Mouse (Mus musculus) spleen, postnatal 10 days (tissue): ENCODE measurements around the gene Ap3b1.
A peak's percentile ranks its signal among the peaks of the same experiment; 100 is the strongest.

Experiments used
- DNase-seq, 2 experiments: peaks; one replicate each; pipeline ENCODE4 v3.0.0; 2021 to 2022; ENCODE audit warnings: low spot score in 2 of 2

Gene Ap3b1

DNA sequence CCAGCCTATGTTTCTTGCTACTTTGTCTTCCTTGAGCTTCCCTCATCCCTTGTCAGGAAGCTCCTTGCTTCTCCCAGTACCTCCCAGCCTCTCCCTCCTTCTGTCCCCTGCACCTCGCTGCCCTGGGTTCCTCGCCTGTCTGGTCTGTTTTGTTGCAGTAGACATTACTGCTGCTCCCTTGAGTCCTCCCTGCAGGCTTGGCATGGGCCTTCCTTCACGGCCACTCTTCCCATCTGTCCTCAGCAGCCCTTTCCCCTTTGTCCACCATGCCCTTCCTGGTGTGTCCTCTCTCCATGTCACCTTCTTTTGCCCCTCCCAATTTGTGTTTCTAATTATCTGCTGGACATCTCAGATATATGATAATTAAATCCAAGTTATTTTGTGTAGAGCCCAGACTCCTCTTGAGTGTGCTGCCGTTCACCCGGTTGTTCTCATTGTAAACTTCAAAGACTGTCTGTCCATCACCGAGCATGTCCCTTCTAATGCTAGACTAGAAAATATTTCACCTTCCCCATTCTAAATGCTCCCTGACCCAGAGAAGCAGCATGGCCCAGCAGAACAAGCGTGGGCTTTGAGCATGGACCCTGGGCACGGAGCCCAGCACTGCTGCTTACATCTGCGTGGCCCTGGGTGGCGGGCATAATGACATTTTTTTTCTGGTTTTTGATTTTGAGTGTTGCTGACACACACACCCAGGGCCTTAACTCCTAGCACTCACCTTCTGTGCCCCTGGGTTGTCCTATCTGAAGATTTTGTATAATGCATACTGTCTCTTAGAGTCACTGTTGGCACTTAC, 181.3 kb downstream of the Ap3b1 start:
- no peak for DNase-seq

DNA sequence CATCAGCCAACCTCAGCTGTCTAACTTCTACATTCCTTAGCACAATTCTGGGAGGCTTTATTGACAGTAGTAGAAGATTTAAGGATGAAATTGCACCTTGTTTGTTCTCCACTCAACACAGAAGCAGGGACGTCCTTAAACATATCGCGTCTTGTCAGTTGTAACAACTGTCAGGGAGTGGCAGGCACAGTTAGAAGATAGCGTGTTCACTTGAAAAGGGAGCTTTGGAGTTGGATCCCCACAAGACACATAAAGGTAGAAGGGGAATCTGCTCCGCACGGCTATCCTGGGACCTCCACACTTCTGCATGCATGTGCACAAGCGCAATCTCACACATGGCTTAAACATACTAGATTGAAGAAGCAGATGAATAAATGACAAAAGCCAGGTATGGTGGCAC, 183.3 kb downstream of the Ap3b1 start:
- no peak for DNase-seq

- DNase-seq: no peak
Measured at GRCm38 (mm10) chr13:94544211-94544610, 185.5 kb downstream of the Ap3b1 start.

DNA sequence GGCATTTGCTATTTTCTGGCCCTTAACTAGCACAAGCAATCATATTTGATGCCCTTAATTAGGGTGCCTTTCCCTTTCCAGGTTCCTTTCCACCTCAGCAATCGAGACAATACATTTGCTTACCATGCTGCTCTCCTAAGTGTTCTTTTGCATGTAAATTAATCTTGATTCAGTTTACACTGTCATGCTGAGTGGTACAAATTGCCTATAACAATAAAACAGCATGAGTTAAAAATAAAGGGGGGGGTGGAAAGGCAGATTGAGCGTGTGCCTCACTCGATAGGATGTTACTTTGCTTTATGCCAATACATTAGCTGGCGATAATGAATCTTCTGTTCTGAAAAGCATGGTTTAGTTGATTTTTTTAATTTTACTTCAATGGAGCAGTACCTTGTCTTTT, 187.0 kb downstream of the Ap3b1 start:
- DNase-seq: no peak

DNA sequence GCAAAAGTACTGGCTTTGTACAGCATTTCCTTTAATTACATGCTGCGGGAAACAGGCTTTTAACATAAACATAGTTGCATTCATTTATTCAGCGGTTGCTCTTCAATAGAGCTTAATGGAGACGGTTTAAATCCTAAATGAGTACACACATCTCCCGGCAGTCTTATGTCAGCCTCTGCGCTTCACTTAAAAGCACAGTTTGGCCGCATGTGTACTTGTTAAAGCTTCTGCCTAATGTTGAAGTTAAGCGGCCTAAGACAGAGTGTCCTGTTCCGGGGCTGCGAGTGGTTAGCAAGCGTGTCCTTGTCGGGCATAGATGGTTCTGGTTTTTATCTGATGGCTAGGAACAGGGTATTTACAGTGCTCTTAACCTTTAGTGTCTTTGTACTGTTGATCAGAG, 187.5 kb downstream of the Ap3b1 start:
- no peak for DNase-seq

DNA sequence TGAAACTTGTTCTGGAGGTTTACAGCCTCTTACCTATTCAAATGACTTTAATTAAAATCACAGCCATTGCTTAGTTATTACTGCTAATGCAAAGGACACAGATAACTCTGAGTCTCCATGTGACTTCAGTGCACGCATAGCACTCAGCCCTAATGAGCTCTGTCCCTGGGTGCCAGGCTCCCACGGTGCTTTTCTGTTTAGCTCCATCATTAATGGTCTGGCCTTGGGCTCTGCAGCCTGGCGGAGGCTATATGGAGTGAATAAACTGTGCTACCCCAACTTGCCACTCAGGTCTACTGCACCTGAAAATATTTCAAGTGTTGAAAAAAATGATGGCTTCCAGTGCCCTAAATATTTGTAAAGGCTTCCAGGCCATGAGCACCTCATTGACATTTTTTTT, 190.8 kb downstream of the Ap3b1 start:
- DNase-seq: no peak

DNA sequence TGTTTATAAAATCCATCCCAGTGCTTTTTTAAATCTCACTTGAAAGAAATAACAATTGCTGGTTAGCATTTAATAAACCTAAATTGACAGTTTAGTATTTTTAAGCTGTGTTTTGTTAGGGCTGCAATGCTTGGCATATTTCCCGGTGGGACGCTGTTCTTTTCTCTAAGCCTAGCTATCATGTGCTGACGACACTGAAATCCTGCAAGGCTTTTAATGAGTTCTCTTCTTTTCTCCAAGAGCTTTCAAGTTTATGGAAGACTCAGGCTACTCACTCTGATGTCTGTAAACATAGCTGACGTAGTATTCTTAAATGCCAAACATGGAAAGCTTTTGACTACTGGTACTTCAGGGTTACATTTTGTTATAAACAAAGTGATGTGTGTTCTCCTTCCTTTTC, 191.3 kb downstream of the Ap3b1 start:
- DNase-seq: no peak

DNA sequence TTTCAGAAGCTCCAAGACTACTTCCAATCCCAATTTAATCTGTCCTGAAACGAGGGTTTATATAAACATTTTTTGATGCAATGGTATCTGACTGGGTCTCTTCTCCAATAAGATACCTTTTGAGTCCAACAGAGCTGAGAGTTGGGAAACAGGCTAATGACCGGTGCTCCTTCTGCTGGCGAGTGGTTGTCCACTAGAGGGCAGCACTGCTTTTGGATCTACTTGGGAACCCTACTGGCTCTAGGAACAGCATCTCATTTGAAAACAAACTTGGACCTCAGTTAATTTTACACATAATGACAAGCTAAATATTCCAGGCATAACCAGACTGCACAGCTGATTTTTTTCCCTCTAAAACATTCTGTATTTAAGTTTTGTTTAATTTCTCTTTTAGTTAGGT, 201.3 kb downstream of the Ap3b1 start:
- DNase-seq: peak; percentile 47 to 73

- DNase-seq: no peak
Measured at GRCm38 (mm10) chr13:94560878-94561277, 202.1 kb downstream of the Ap3b1 start.

DNA sequence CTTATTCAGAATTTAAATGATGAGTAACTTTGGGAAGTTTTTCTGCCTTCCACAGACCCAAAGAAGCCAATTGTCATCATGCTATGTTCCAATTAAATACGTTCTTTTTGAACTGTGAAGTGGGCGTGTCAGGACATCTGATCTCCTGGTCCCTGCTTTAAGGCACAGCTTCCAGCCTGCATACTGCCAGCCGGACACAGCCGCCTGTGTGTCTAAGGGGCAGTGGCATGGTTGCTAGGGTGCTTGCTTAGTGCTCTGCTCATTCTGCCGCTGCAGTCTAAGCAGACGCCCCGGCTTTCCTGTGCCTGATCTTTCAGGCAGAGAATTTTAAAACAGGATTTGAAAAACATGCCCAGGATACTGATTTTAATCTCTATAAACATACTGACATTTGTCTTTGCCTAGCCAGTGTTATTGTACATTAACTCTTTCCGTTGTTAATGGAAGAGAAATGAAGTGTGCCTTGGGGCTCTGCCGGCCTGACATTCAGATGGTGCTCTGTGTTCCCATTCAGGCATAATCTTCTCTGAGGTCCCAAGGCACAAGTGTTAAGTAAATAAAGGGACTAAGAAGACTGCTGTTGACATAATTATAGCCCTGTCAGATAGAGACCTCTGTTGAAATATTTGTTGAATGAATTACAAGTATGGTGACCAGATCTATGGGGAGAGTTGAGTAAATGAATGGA, 204.0 kb downstream of the Ap3b1 start:
- no peak for DNase-seq

GRCm38 (mm10) chr13:94563836-94564235, 205.1 kb downstream of the Ap3b1 start:
- no peak for DNase-seq

DNA sequence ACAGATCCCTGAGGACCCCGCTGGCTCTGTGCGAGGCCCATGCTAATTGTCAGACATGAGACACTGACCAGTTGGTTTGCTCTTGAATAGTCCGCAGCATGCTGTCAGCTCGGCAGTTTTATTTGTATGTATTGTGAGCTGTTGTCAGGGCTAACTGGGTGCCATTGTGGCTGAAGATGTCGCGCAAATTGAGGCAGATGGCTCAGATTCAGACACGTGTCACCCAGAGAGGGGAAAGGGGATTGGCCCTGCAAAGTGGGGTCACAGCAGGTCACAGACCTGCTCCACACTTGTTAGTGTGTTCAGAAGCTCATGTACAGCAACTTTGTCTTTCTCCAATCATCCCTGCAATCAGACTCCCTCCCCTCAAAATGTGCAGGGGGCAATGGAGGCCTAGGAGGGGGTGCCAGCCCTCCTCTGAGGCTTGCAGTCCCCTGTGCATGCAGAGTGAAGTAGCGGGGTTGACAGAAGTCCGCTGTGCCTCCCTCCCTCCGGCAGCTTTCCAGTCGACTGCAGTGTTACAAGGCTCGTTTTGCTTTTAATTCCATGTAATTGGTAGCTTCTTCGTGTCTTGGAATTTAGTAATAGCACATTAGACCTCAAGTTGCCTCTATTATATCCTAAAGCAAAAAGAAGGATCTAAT, 205.7 kb downstream of the Ap3b1 start:
- no peak for DNase-seq

DNA sequence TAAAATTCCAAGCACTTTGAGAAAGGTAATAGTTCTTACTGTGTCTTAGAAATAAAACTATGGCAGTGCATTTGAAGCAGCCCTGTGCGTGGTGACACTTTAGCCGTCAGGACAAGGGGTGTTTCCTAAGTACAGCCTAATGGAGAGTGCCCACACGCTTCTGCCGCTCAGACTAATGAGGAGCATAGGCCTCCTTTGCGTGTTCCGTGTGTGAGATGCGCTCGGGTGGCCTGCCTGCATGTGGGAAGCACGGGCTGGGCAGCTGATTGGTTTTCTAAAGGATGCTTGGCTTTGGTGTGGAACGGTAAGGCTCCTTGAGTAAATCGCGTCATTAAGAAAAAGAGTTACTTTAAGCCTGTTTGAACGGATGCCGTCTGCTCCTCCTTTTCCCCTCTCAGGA, 206.4 kb downstream of the Ap3b1 start:
- no peak for DNase-seq

DNA sequence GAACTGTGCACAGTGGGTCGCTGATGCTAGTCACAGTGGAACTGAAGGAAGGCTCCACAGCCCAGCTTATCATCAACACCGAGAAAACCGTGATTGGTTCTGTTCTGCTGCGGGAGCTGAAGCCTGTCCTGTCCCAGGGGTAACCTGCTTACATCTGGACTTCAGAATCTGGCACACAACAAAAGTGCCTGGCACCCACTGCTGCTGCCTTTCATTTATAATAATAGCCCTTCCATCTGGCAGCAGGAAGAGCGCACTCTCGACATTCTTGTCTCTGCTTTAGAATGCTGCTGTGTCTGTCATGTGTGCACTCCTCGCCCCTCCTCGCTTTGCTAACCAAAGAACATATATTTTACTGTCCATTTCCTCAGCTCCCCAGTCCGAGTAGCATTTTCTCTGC, 206.9 kb downstream of the Ap3b1 start:
- DNase-seq: no peak

- DNase-seq: no peak
Measured at GRCm38 (mm10) chr13:94567739-94568138, 209.0 kb downstream of the Ap3b1 start.

GRCm38 (mm10) chr13:94571001-94571400, 212.2 kb downstream of the Ap3b1 start:
- DNase-seq: no peak

DNA sequence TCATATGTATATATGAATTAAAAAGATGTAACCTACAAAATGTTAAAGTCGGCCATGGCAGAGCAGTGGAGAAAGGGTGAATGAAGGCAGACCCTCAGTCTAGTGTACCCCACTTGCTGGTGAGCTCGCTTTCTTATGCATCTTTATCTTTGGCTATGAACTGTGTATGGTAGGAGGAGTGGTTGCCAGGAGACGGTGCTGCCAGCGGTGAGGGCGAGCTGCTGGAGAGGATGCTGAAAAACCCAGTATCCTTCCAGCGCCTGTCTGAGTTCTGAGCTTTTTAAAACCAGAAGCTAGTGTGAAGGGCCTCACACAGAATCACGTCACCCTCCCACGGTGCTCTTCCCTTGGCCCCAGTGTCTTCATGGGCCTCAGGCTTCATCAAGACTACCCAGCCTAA, 214.6 kb downstream of the Ap3b1 start:
- DNase-seq: no peak

DNA sequence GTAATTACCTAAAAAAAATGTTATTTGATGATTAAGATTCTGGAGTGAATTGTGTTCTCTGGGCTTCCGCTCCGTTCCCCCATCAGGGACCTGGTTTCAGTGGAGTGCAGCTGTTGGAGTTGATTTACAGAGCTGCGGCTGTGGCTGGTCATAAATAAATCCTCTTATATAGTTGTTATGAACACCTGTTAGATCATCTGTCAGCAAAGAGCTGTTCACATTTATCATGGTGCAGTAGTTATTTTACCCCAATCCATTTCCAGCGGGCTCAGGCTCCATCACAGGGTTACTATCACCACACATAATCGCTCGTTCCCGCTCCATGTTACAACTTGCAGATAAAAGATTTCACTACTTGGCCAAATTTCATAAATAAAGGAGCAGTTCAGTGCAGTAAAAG, 215.1 kb downstream of the Ap3b1 start:
- DNase-seq: no peak

- DNase-seq: no peak
Measured at GRCm38 (mm10) chr13:94575607-94576398, 217.0 kb downstream of the Ap3b1 start.

- no peak for DNase-seq
Measured at GRCm38 (mm10) chr13:94576399-94577176, 217.8 kb downstream of the Ap3b1 start.

DNA sequence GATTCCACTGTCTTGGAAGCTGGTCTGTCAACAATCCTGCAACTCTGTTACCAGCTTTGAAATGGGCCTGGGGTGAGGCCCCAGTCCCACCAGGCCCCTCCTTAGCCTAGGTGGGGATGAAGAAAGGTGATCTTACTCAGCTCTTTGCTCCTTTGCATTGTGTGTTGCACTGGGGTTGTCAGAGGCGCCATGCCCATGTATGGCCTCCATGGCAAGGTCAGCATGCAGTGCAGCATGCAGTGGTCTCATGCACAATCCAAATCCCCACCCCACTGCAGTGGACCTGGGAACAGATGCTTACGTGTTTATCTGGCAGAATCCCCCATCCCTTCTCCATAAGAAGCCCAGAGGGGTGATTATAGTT, 218.4 kb downstream of the Ap3b1 start:
- DNase-seq: no peak
